Mouse (Mus musculus) liver, embryonic 16.5 days (tissue): Measurements from ENCODE around the gene Batf2. TPM values are rescaled to one million over a fixed set of nuclear protein-coding genes. Genes with fewer than 3 reads are reported as not detected.

Experiments
- ATAC-seq: fragments of 200-750 bp; cut with Nextera tagmentation; 2 replicates; pipeline ENCODE4 v1.8.0; 2017; ENCODE audit warnings: low read depth, mild to moderate bottlenecking, moderate number of reproducible peaks, moderate library complexity
- H3K27ac ChIP-seq: fragments of 300-500 bp; sonication (generic); 2 replicates; pipeline ENCODE4 v1.5.1; 2014; ENCODE audit warnings: mild to moderate bottlenecking, low read length
- H3K27me3 ChIP-seq: fragments of 300-500 bp; sonication (generic); 2 replicates; pipeline ENCODE4 v1.6.1; 2014; ENCODE audit warnings: low read depth, low read length, mixed read lengths; ENCODE audit not compliant: control insufficient read depth, insufficient read depth
- H3K36me3 ChIP-seq: fragments of 300-500 bp; sonication (generic); 2 replicates; pipeline ENCODE4 v1.6.1; 2014; ENCODE audit warnings: mild to moderate bottlenecking; ENCODE audit not compliant: control insufficient read depth, insufficient read depth
- H3K4me1 ChIP-seq: fragments of 300-500 bp; sonication (generic); 2 replicates; pipeline ENCODE4 v1.6.1; 2014; ENCODE audit warnings: low read depth, low read length, mixed read lengths; ENCODE audit not compliant: control insufficient read depth
- H3K4me2 ChIP-seq: fragments of 300-500 bp; sonication (generic); 2 replicates; pipeline ENCODE4 v1.6.1; 2014; ENCODE audit warnings: low read depth, low read length, mixed read lengths
- H3K4me3 ChIP-seq: fragments of 300-500 bp; sonication (generic); 2 replicates; pipeline ENCODE4 v1.5.1; 2014; ENCODE audit warnings: low read depth, mild to moderate bottlenecking, low read length
- H3K9ac ChIP-seq: fragments of 300-500 bp; sonication (generic); 2 replicates; pipeline ENCODE4 v1.6.1; 2014; ENCODE audit warnings: low read depth, low read length
- H3K9me3 ChIP-seq: fragments of 300-500 bp; sonication (generic); replicated peaks from 2 replicates; pipeline ENCODE4 v1.6.1; 2016; ENCODE audit warnings: low read length; ENCODE audit not compliant: control insufficient read depth
- WGBS: fragments of 180-500 bp; shearing (Covaris S2); extraction: QIAGEN DNeasy Blood & Tissue Kit; methylation state at CpG from one replicate; pipeline ENCODE4 v1.1.7; 2014; ENCODE audit not compliant: insufficient replicate concordance; 5-methylcytosine and 5-hydroxymethylcytosine counted together
- polyA plus RNA-seq: library from polyadenylated mRNA; unstranded; fragments of >200 nt; fragmentation: Nextera tagmentation; extraction: Ambion mirVana; gene quantifications from 2 replicates; pipeline ENCODE4 v1.2.1, GENCODE M21; 2015

Batf2 gene
- polyA plus RNA-seq, 1 experiment from 2014 or later = 0.66 TPM

GRCm38 (mm10) chr19:6116113-6116850 lies 24.5 kb upstream of the Batf2 start:
- H3K36me3 ChIP-seq = peaks cover 26% of the 10 kb centered on the region
- 88% methylated on average over 15 of the region's 15 CpGs for WGBS
- no peaks in the 10 kb centered on the region for H3K27me3 ChIP-seq
- H3K27ac ChIP-seq = no peak overlapping the region
- peak overlapping the region; percentile 86 for H3K4me2 ChIP-seq
- H3K4me3 ChIP-seq = no peak overlapping the region
- ATAC-seq = no peak
- H3K9ac ChIP-seq = no peak overlapping the region
- peaks cover 20% of the 10 kb centered on the region for H3K4me1 ChIP-seq
- no peaks in the 10 kb centered on the region for H3K9me3 ChIP-seq

GRCm38 (mm10) chr19:6117346-6117985 lies 23.3 kb upstream of the Batf2 start:
- ATAC-seq = no peak
- H3K36me3 ChIP-seq = peaks cover 26% of the 10 kb centered on the region
- 2% methylated on average over 32 of the region's 32 CpGs for WGBS
- peak overlapping the region; percentile 90 for H3K27ac ChIP-seq
- H3K9me3 ChIP-seq = no peaks in the 10 kb centered on the region
- peak overlapping the region; percentile 70 for H3K4me3 ChIP-seq
- H3K4me1 ChIP-seq = peaks cover 20% of the 10 kb centered on the region
- H3K9ac ChIP-seq = peak overlapping the region; percentile 85
- no peaks in the 10 kb centered on the region for H3K27me3 ChIP-seq
- H3K4me2 ChIP-seq = peak overlapping the region; percentile 86

- H3K36me3 ChIP-seq = peaks cover 26% of the 10 kb centered on the region
- no peaks in the 10 kb centered on the region for H3K9me3 ChIP-seq
- ATAC-seq = peak; percentile 80
- under 1% methylated on average over 77 of the region's 77 CpGs for WGBS
- peak within 1 kb of the TSS; percentile 90 for H3K27ac ChIP-seq
- peaks cover 20% of the 10 kb centered on the region for H3K4me1 ChIP-seq
- no peaks in the 10 kb centered on the region for H3K27me3 ChIP-seq
- H3K9ac ChIP-seq = peak within 1 kb of the TSS; percentile 85
- peak within 1 kb of the TSS; percentile 70 for H3K4me3 ChIP-seq
- H3K4me2 ChIP-seq = peak within 1 kb of the TSS; percentile 86
Measured at GRCm38 (mm10) chr19:6117986-6118676, 22.7 kb upstream of the Batf2 start, which contains the start of gene Sac3d1. TSS of gene Sac3d1 (minus strand) at chr19:6118650.

- Histone ChIP-seq H3K4me3 (peak overlapping the region; percentile 70), H3K27ac (peak overlapping the region; percentile 90), H3K4me1 (peaks cover 20% of the 10 kb centered on the region), H3K9me3 (no peaks in the 10 kb centered on the region), H3K9ac (peak overlapping the region; percentile 85), H3K27me3 (no peaks in the 10 kb centered on the region), H3K36me3 (peaks cover 26% of the 10 kb centered on the region), H3K4me2 (peak overlapping the region; percentile 86)
- no peak for ATAC-seq
- WGBS = 5% methylated on average over 8 of the region's 8 CpGs
Measured at GRCm38 (mm10) chr19:6118677-6119185, 22.1 kb upstream of the Batf2 start.

- Histone ChIP-seq H3K27me3 (no peaks in the 10 kb centered on the region), H3K4me1 (peaks cover 23% of the 10 kb centered on the region), H3K27ac (peak overlapping the region; percentile 54), H3K9me3 (no peaks in the 10 kb centered on the region), H3K4me2 (peak overlapping the region; percentile 23), H3K4me3 (peak overlapping the region; percentile 31), H3K36me3 (peaks cover 8% of the 10 kb centered on the region; the same call in 1 of the 2 replicates), H3K9ac (no peak overlapping the region; the same call in 1 of the 2 replicates)
- 73% methylated on average over 19 of the region's 19 CpGs for WGBS
- ATAC-seq = peak; percentile 42
Measured at GRCm38 (mm10) chr19:6121761-6122160, 19.0 kb upstream of the Batf2 start.

GRCm38 (mm10) chr19:6123330-6123729 lies 17.5 kb upstream of the Batf2 start:
- H3K4me2 ChIP-seq = no peak overlapping the region
- H3K36me3 ChIP-seq = peaks cover 8% of the 10 kb centered on the region; the same call in 1 of the 2 replicates
- WGBS = 81% methylated on average over 8 of the region's 8 CpGs
- H3K4me3 ChIP-seq = no peak overlapping the region
- no peak for ATAC-seq
- H3K9ac ChIP-seq = no peak overlapping the region
- H3K27me3 ChIP-seq = no peaks in the 10 kb centered on the region
- H3K4me1 ChIP-seq = peaks cover 22% of the 10 kb centered on the region
- H3K27ac ChIP-seq = no peak overlapping the region
- no peaks in the 10 kb centered on the region for H3K9me3 ChIP-seq

- Histone ChIP-seq H3K27me3 (no peaks in the 10 kb centered on the region), H3K9me3 (no peaks in the 10 kb centered on the region), H3K4me2 (no peak overlapping the region), H3K9ac (no peak overlapping the region), H3K36me3 (peaks cover 6% of the 10 kb centered on the region; the same call in 1 of the 2 replicates), H3K27ac (no peak overlapping the region), H3K4me1 (peaks cover 28% of the 10 kb centered on the region), H3K4me3 (no peak overlapping the region)
- 61% methylated on average over 2 of the region's 2 CpGs for WGBS
- no peak for ATAC-seq
Measured at GRCm38 (mm10) chr19:6124898-6125297, 15.9 kb upstream of the Batf2 start.

GRCm38 (mm10) chr19:6126289-6126688 lies 14.5 kb upstream of the Batf2 start:
- WGBS = 17% methylated on average over 4 of the region's 4 CpGs
- Histone ChIP-seq H3K36me3 (no peaks in the 10 kb centered on the region), H3K27ac (peak overlapping the region; percentile 97), H3K9ac (peak overlapping the region; percentile 28), H3K4me2 (peak overlapping the region; percentile 70), H3K27me3 (no peaks in the 10 kb centered on the region), H3K9me3 (no peaks in the 10 kb centered on the region), H3K4me1 (peaks cover 42% of the 10 kb centered on the region), H3K4me3 (peak overlapping the region; percentile 73)
- no peak for ATAC-seq
